Mouse (Mus musculus): ENCODE results near the gene Nmd3. TPM values are rescaled to one million over a fixed set of nuclear protein-coding genes. Genes with fewer than 3 reads are reported as not detected.

The Nmd3 gene
- polyA plus RNA-seq, 1 experiment from 2014 or later, result 173 TPM

Other genes starting within 250 kb of the Nmd3 start
- 10.0 and 11.3 TPM in 2 replicates for gene B3galnt1, start 123.0 kb upstream of the Nmd3 start, polyA plus RNA-seq (2014; fragmentation: Nextera tagmentation; extraction: Ambion mirVana)
- 4.3 and 5.4 TPM in 2 replicates for gene Sptssb, start 138.0 kb downstream of the Nmd3 start, polyA plus RNA-seq (2014; fragmentation: Nextera tagmentation; extraction: Ambion mirVana)

Data from liver, embryonic 11.5 days (tissue).